Mouse (Mus musculus) kidney, adult 2 months (tissue): ENCODE measurements around the gene Morn5.

ENCODE experiments used
- CTCF ChIP-seq: fragments of 200-500 bp; conservative IDR thresholded peaks from 2 replicates; pipeline ENCODE4 v1.5.1; 2011; ENCODE audit warnings: low read depth, mild to moderate bottlenecking, control low read depth, low read length, moderate library complexity, mixed read lengths; ENCODE audit not compliant: insufficient read depth, insufficient read length
- POLR2A ChIP-seq: fragments of 200-500 bp; IDR thresholded peaks from one replicate; pipeline ENCODE4 v1.6.1; 2011; ENCODE audit warnings: low read depth, low read length, control low read depth

DNA sequence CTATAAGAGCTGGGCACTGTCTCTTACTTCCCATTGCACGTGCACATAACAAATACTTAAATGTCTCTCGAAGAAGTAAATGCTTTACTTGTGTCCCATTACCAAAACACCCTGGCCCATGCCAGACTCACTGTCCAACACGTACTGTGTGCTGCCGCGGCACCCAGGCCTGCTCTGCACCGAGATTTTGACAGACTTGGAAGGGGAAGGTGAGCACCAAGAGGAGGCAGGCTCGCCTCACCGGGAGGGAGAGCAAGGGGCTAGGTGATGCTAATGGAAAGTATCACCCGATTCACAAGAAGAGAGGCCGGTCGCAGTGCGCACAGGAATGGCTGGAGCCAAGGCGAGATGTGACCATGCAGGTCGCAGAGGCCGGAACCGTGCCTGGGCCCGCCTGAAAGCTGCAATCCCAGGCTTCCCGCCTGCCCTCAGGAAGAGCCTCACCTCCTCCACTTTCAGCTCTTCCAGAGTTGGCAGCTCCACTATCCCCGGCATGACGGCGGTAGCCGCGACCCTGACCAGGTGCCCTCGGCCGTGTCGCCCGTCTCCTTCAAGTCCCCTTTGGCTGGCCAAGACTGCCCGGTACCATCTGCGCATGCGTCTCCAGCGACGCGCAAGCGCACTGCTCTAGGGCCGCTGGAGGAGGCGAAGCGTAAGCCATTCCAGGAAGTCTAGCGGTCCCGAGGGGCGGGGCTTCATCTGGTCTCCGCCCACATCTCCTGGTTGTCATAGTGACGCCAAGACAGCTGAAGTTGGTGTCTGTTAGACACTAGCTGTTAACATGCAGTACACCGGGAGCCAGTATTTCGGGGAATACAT, at the start of gene Morn5, which contains the start of gene Ndufa8:
- TF ChIP-seq CTCF (no peak), POLR2A (peak; percentile 92)
